Mouse (Mus musculus) forebrain, embryonic 14.5 days (tissue): ENCODE results near the gene Gsk3a. TPM values are rescaled to one million over a fixed set of nuclear protein-coding genes. Genes with fewer than 3 reads are reported as not detected.

ENCODE experiments used
- ATAC-seq: fragments of 200-750 bp; cut with Nextera tagmentation; 2 replicates; pipeline ENCODE4 v1.8.0; 2017; ENCODE audit warnings: mild to moderate bottlenecking, moderate library complexity
- DNase-seq: peaks from one replicate; pipeline ENCODE4 v3.0.0-alpha.2; 2015; ENCODE audit warnings: low spot score
- H3K27ac ChIP-seq: fragments of 300-500 bp; sonication (generic); 2 replicates; pipeline ENCODE4 v1.5.1; 2014; ENCODE audit warnings: low read depth, mild to moderate bottlenecking, control low read depth, low read length, moderate library complexity
- H3K27me3 ChIP-seq: fragments of 300-500 bp; sonication (generic); replicated peaks from 2 replicates; pipeline ENCODE4 v1.6.1; 2014; ENCODE audit warnings: low read length, control low read depth, mixed read lengths; ENCODE audit not compliant: control insufficient read depth, insufficient read depth
- H3K36me3 ChIP-seq: fragments of 300-500 bp; sonication (generic); 2 replicates; pipeline ENCODE4 v1.6.1; 2014; ENCODE audit warnings: low read length, control low read depth; ENCODE audit not compliant: control insufficient read depth, insufficient read depth
- H3K4me1 ChIP-seq: fragments of 300-500 bp; sonication (generic); 2 replicates; pipeline ENCODE4 v1.6.1; 2014; ENCODE audit warnings: antibody characterized with exemption, low read length, control low read depth; ENCODE audit not compliant: control insufficient read depth, insufficient read depth
- H3K4me2 ChIP-seq: fragments of 300-500 bp; sonication (generic); 2 replicates; pipeline ENCODE4 v1.6.1; 2014; ENCODE audit warnings: mild to moderate bottlenecking, control low read depth, low read length
- H3K4me3 ChIP-seq: fragments of 300-500 bp; sonication (generic); 2 replicates; pipeline ENCODE4 v1.5.1; 2014; ENCODE audit warnings: low read depth, low read length, control low read depth
- H3K9ac ChIP-seq: fragments of 300-500 bp; sonication (generic); 2 replicates; pipeline ENCODE4 v1.6.1; 2014; ENCODE audit warnings: mild to moderate bottlenecking, low read length, control low read depth, moderate library complexity
- H3K9me3 ChIP-seq: fragments of 300-500 bp; sonication (generic); replicated peaks from 2 replicates; pipeline ENCODE4 v1.6.1; 2016; ENCODE audit warnings: low read length, control low read depth, mixed read lengths; ENCODE audit not compliant: control insufficient read depth
- WGBS: fragments of 180-500 bp; shearing (Covaris S2); extraction: QIAGEN DNeasy Blood & Tissue Kit; methylation state at CpG from one replicate; pipeline ENCODE4 v1.1.7; 2014; 5-methylcytosine and 5-hydroxymethylcytosine counted together
- polyA plus RNA-seq: library from polyadenylated mRNA; unstranded; fragments of >200 nt; fragmentation: Nextera tagmentation; extraction: Ambion mirVana; gene quantifications from 2 replicates; pipeline ENCODE4 v1.2.1, GENCODE M21; 2014

The Gsk3a gene
- polyA plus RNA-seq, 1 experiment from 2014 or later, result 20.2 TPM

- DNase-seq (no peak), ATAC-seq (no peak)
- no peaks in the 10 kb centered on the region for H3K27me3 ChIP-seq
- WGBS, result 15% methylated on average over 12 of the region's 12 CpGs
- peak overlapping the region; percentile 85 for H3K4me3 ChIP-seq
- peak overlapping the region; percentile 44 for H3K9ac ChIP-seq
- H3K9me3 ChIP-seq, result no peaks in the 10 kb centered on the region
- peak overlapping the region; percentile 89 for H3K4me2 ChIP-seq
- H3K4me1 ChIP-seq, result peaks cover 44% of the 10 kb centered on the region
- peaks cover 16% of the 10 kb centered on the region for H3K36me3 ChIP-seq
- H3K27ac ChIP-seq, result peak overlapping the region; percentile 99
Measured at GRCm38 (mm10) chr7:25281166-25281733, 43.6 kb upstream of the Gsk3a start.

GRCm38 (mm10) chr7:25279861-25280791 lies 42.5 kb upstream of the Gsk3a start:
- ATAC-seq, result peak; percentile 1
- DNase-seq, result peak; percentile 75
- Histone ChIP-seq H3K27me3 (no peaks in the 10 kb centered on the region), H3K9ac (peak overlapping the region; percentile 83), H3K4me2 (peak overlapping the region; percentile 89), H3K36me3 (peaks cover 5% of the 10 kb centered on the region), H3K4me3 (peak overlapping the region; percentile 55), H3K4me1 (peaks cover 44% of the 10 kb centered on the region), H3K9me3 (no peaks in the 10 kb centered on the region), H3K27ac (peak overlapping the region; percentile 99)
- 0% methylated on average over 6 of the region's 6 CpGs for WGBS

DNA sequence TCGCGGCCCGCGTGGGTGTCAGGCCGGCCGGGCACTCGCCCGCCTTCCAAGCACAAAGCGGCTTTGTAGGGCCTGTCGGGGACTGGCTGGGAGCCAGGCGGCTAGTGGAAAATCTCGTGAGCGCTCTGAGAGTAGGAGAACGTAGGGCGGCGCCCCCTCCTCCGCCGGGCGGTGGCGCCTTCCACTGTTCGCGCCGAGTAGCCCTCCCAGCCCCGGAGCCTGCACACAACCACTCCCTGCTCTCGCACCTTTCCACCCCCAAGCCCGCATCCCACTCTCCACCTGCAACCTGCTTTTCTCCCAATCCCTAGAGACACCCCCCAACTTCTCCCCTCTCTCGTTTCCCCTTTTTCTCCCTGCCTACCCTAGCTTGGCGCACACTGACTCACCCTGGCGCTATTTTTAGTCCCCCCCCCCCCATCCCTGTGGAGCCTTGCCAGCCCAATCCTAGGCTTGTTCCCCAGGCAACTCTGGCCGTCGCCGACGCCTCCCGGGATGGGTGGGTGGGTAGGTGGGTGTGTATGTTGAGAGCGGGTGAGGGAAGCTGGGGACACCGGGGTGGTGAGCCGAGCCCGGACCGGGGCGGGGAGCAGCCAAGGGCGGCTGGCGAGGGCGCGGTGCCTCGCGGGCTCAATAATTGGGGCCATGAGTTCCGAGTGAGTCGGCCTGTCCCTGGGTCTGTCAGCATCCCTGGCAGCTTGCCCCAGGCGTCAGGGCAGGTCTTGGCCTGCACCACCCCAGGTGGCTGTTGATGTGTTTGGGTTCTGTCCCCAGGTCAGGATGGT lies 41.6 kb upstream of the Gsk3a start:
- H3K36me3 ChIP-seq, result peaks cover 5% of the 10 kb centered on the region; the same call in 1 of the 2 replicates
- H3K9me3 ChIP-seq, result no peaks in the 10 kb centered on the region
- H3K4me2 ChIP-seq, result peak overlapping the region; percentile 89
- H3K27me3 ChIP-seq, result no peaks in the 10 kb centered on the region
- peak overlapping the region; percentile 83 for H3K9ac ChIP-seq
- peaks cover 40% of the 10 kb centered on the region for H3K4me1 ChIP-seq
- ATAC-seq (peak; percentile 60), DNase-seq (peak; percentile 96)
- under 1% methylated on average over 43 of the region's 49 CpGs for WGBS
- peak overlapping the region; percentile 55 for H3K4me3 ChIP-seq
- H3K27ac ChIP-seq, result peak overlapping the region; percentile 99

- WGBS, result under 1% methylated on average over 51 of the region's 60 CpGs
- ATAC-seq (peak; percentile 77), DNase-seq (peak; percentile 96)
- Histone ChIP-seq H3K4me2 (peak overlapping the region; percentile 89), H3K9ac (peak overlapping the region; percentile 83), H3K9me3 (no peaks in the 10 kb centered on the region), H3K27ac (peak overlapping the region; percentile 99), H3K4me1 (peaks cover 33% of the 10 kb centered on the region), H3K36me3 (peaks cover 13% of the 10 kb centered on the region), H3K4me3 (peak overlapping the region; percentile 55), H3K27me3 (no peaks in the 10 kb centered on the region)
Measured at GRCm38 (mm10) chr7:25278341-25279075, 40.9 kb upstream of the Gsk3a start.

DNA sequence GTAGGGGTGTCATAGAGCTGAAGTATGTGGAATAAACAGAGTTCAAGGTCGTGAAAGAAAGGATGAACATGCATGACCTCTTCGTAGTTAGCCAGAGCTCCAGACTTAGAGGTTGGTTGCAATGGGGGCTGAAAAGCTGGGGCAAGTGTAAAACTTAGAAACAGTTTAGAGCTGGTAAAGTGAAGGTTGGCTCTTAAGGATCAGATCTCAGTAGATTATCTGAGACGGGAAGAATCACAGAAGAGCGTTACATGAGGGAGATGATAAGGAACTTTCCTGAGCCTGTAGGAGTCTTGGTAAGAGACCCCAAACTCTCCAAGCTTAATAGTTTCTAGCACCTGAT lies 40.3 kb upstream of the Gsk3a start:
- H3K27ac ChIP-seq, result peak overlapping the region; percentile 99
- no peaks in the 10 kb centered on the region for H3K9me3 ChIP-seq
- peak overlapping the region; percentile 89 for H3K4me2 ChIP-seq
- H3K27me3 ChIP-seq, result no peaks in the 10 kb centered on the region
- WGBS, result 16% methylated on average over 4 of the region's 4 CpGs
- peaks cover 17% of the 10 kb centered on the region for H3K36me3 ChIP-seq
- peak overlapping the region; percentile 55 for H3K4me3 ChIP-seq
- DNase-seq (no peak), ATAC-seq (no peak)
- H3K9ac ChIP-seq, result peak overlapping the region; percentile 83
- peaks cover 32% of the 10 kb centered on the region for H3K4me1 ChIP-seq

- Histone ChIP-seq H3K9ac (peak overlapping the region; percentile 83), H3K4me3 (peak overlapping the region; percentile 55; the same call in 1 of the 2 replicates)
- 95% methylated on average over 4 of the region's 4 CpGs for WGBS
Measured at GRCm38 (mm10) chr7:25277405-25277804, 39.8 kb upstream of the Gsk3a start.

DNA sequence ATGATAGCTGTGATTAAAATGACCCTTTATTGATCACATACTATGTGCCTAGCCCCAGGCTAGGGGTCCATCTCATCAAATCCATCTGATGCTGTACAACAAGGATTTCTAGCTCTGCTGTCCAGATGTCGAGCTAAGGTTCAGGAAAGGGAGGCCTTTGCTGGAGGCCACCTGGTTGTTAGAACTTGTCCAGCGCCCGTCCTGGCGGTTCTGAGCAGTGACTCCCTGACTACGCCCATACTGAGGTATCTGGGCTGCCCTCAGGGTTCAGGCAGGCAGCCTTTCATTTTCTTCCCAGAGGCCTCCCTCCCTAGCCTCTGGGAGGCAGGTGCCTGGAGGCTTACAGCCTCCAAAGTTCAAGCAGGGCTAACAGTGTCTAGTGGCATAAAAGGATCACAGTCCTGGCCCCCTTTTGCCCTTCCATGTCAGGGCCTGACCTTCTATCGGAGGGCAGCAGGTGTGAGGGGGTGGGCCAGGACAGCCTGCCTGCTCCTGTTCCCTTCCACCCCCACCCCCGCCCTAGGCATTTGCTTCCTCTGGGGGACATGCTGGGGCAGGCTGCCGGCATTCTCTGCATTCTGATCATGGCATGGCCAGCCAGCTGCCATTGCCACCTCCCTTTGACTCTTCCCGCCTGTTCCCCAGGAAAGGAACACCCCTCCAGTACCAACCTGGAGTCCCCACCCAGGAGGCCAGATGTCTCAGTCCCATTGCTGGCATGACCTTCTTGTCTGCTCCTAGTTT lies 38.1 kb upstream of the Gsk3a start:
- Histone ChIP-seq H3K9me3 (no peaks in the 10 kb centered on the region), H3K4me1 (peaks cover 23% of the 10 kb centered on the region), H3K9ac (peak overlapping the region; percentile 29), H3K4me3 (no peak overlapping the region), H3K36me3 (peaks cover 40% of the 10 kb centered on the region), H3K27me3 (no peaks in the 10 kb centered on the region), H3K27ac (no peak overlapping the region), H3K4me2 (no peak overlapping the region)
- 62% methylated on average over 9 of the region's 9 CpGs for WGBS
- no peak for ATAC-seq
- DNase-seq, result no peak

More at GRCm38 (mm10) chr7:25277405-25277804, 39.8 kb upstream of the Gsk3a start:
- H3K27me3 ChIP-seq, result no peaks in the 10 kb centered on the region
- H3K4me1 ChIP-seq, result peaks cover 32% of the 10 kb centered on the region
- H3K36me3 ChIP-seq, result peaks cover 23% of the 10 kb centered on the region
- H3K9me3 ChIP-seq, result no peaks in the 10 kb centered on the region
- H3K27ac ChIP-seq, result peak overlapping the region; percentile 99; the same call in 1 of the 2 replicates
- peak overlapping the region; percentile 89 for H3K4me2 ChIP-seq
- no peak for DNase-seq
- no peak for ATAC-seq
